Mouse (Mus musculus) forebrain, embryonic 12.5 days (tissue): ENCODE results near the gene Cdh13. TPM values are rescaled to one million over a fixed set of nuclear protein-coding genes. Genes with fewer than 3 reads are reported as not detected.
"Not testable (repeated sequence)": the region's sequence is repeated elsewhere in the genome, so short reads cannot be mapped to it uniquely, and the experiment has no call there.

ENCODE experiments used
- ATAC-seq: fragments of 200-750 bp; cut with Nextera tagmentation; 2 replicates; pipeline ENCODE4 v1.8.0; 2017; ENCODE audit warnings: moderate TSS enrichment; ENCODE audit not compliant: low FRiP score
- H3K27ac ChIP-seq: fragments of 300-500 bp; sonication (generic); 2 replicates; pipeline ENCODE4 v1.5.1; 2016; ENCODE audit warnings: mild to moderate bottlenecking
- H3K27me3 ChIP-seq: fragments of 300-500 bp; sonication (generic); 2 replicates; pipeline ENCODE4 v1.6.1; 2016; ENCODE audit warnings: mild to moderate bottlenecking
- H3K36me3 ChIP-seq: fragments of 300-500 bp; sonication (generic); replicated peaks from 2 replicates; pipeline ENCODE4 v1.6.1; 2016; ENCODE audit warnings: mild to moderate bottlenecking
- H3K4me1 ChIP-seq: fragments of 300-500 bp; sonication (generic); 2 replicates; pipeline ENCODE4 v1.6.1; 2016
- H3K4me2 ChIP-seq: fragments of 300-500 bp; sonication (generic); 2 replicates; pipeline ENCODE4 v1.6.1; 2016; ENCODE audit warnings: mild to moderate bottlenecking, moderate library complexity
- H3K4me3 ChIP-seq: fragments of 300-500 bp; sonication (generic); replicated peaks from 2 replicates; pipeline ENCODE4 v1.5.1; 2016; ENCODE audit warnings: mild to moderate bottlenecking
- H3K9ac ChIP-seq: fragments of 300-500 bp; sonication (generic); 2 replicates; pipeline ENCODE4 v1.6.1; 2016; ENCODE audit warnings: mild to moderate bottlenecking
- H3K9me3 ChIP-seq: fragments of 300-500 bp; sonication (generic); 2 replicates; pipeline ENCODE4 v1.6.1; 2016
- WGBS: fragments of 180-500 bp; shearing (Covaris S2); methylation state at CpG from one replicate; pipeline ENCODE4 v1.1.7; 2016; 5-methylcytosine and 5-hydroxymethylcytosine counted together
- polyA plus RNA-seq: library from polyadenylated mRNA; unstranded; fragments of >200 nt; fragmentation: Nextera tagmentation; extraction: Ambion mirVana; gene quantifications from 2 replicates; pipeline ENCODE4 v1.2.1, GENCODE M21; 2016

Gene Cdh13
- polyA plus RNA-seq, 1 experiment from 2014 or later: 10.8 TPM

GRCm38 (mm10) chr8:119277047-119277451 is 993.5 kb downstream of the Cdh13 start:
- Histone ChIP-seq H3K36me3 (no peaks in the 10 kb centered on the region), H3K9ac (no peak overlapping the region), H3K27ac (no peak overlapping the region), H3K4me2 (no peak overlapping the region), H3K4me3 (no peak overlapping the region), H3K27me3 (no peaks in the 10 kb centered on the region), H3K9me3 (no peaks in the 10 kb centered on the region), H3K4me1 (no peaks in the 10 kb centered on the region)
- ATAC-seq: no peak
- 79% methylated on average over 3 of the region's 3 CpGs for WGBS

GRCm38 (mm10) chr8:119281761-119282160 is 998.2 kb downstream of the Cdh13 start:
- H3K27ac ChIP-seq: no peak overlapping the region
- H3K9ac ChIP-seq: no peak overlapping the region
- no peak overlapping the region for H3K4me3 ChIP-seq
- ATAC-seq: no peak
- H3K36me3 ChIP-seq: no peaks in the 10 kb centered on the region
- no peaks in the 10 kb centered on the region for H3K4me1 ChIP-seq
- no peaks in the 10 kb centered on the region for H3K9me3 ChIP-seq
- no peak overlapping the region for H3K4me2 ChIP-seq
- H3K27me3 ChIP-seq: no peaks in the 10 kb centered on the region
- 80% methylated on average over 2 of the region's 2 CpGs for WGBS

DNA sequence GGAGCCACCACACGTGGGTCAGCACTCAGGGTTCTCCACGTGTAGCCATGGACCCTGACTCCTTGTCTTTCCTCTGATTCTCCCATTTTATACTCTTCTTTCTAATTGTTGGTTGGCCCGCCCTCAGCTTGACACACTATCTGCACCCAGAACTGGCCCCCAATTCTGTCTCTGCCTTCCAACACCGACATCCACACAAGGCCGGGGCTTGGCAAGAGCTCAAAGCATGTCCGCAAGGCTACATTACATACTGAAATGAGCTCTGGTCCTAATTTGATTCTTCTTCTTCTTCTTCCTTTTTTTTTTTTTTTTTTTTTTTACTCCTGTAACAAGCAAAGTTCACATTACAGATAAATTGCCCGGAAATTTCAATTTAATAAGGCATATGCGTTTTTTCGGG is 1001.0 kb downstream of the Cdh13 start:
- H3K4me1 ChIP-seq: no peaks in the 10 kb centered on the region
- WGBS: 85% methylated on average over 9 of the region's 9 CpGs
- ATAC-seq: no peak

GRCm38 (mm10) chr8:119284920-119285319 is 1001.4 kb downstream of the Cdh13 start:
- Histone ChIP-seq H3K36me3 (no peaks in the 10 kb centered on the region), H3K4me1 (no peaks in the 10 kb centered on the region), H3K4me2 (no peak overlapping the region), H3K27me3 (no peaks in the 10 kb centered on the region), H3K4me3 (no peak overlapping the region), H3K9ac (no peak overlapping the region), H3K9me3 (no peaks in the 10 kb centered on the region), H3K27ac (no peak overlapping the region)
- 75% methylated on average over 4 of the region's 4 CpGs for WGBS
- ATAC-seq: no peak

More for the DNA sequence above, 1001.0 kb downstream of the Cdh13 start:
- H3K4me2 ChIP-seq: no peak overlapping the region
- no peaks in the 10 kb centered on the region for H3K9me3 ChIP-seq
- H3K27me3 ChIP-seq: no peaks in the 10 kb centered on the region
- H3K9ac ChIP-seq: no peak overlapping the region
- H3K27ac ChIP-seq: no peak overlapping the region
- H3K36me3 ChIP-seq: no peaks in the 10 kb centered on the region
- H3K4me3 ChIP-seq: no peak overlapping the region

GRCm38 (mm10) chr8:119295477-119295876 is 1011.9 kb downstream of the Cdh13 start:
- H3K4me2 ChIP-seq: no peak overlapping the region
- H3K27ac ChIP-seq: no peak overlapping the region
- H3K9me3 ChIP-seq: no peaks in the 10 kb centered on the region
- no peaks in the 10 kb centered on the region for H3K27me3 ChIP-seq
- no peaks in the 10 kb centered on the region for H3K36me3 ChIP-seq
- no peak overlapping the region for H3K9ac ChIP-seq
- no peak for ATAC-seq
- 83% methylated on average over 13 of the region's 13 CpGs for WGBS
- no peak overlapping the region for H3K4me3 ChIP-seq
- no peaks in the 10 kb centered on the region for H3K4me1 ChIP-seq

GRCm38 (mm10) chr8:119297752-119298151 is 1014.2 kb downstream of the Cdh13 start:
- H3K4me3 ChIP-seq: not testable (repeated sequence)

GRCm38 (mm10) chr8:119300335-119300734 is 1016.8 kb downstream of the Cdh13 start:
- Histone ChIP-seq H3K27ac (no peak overlapping the region), H3K9ac (no peak overlapping the region), H3K4me3 (no peak overlapping the region), H3K27me3 (no peaks in the 10 kb centered on the region), H3K9me3 (0 out of 2 replicates have a peak, but pooled peaks cover 8% of the 10 kb centered on the region), H3K4me2 (no peak overlapping the region), H3K4me1 (no peaks in the 10 kb centered on the region), H3K36me3 (no peaks in the 10 kb centered on the region)
- no peak for ATAC-seq
- WGBS: 86% methylated on average over 5 of the region's 5 CpGs

More at GRCm38 (mm10) chr8:119297752-119298151, 1014.2 kb downstream of the Cdh13 start:
- H3K27me3 ChIP-seq, ATAC-seq, H3K4me1 ChIP-seq, H3K36me3 ChIP-seq, H3K9ac ChIP-seq, H3K27ac ChIP-seq, H3K4me2 ChIP-seq, H3K9me3 ChIP-seq: not testable (repeated sequence)
- 24% methylated on average over 3 of the region's 3 CpGs for WGBS

DNA sequence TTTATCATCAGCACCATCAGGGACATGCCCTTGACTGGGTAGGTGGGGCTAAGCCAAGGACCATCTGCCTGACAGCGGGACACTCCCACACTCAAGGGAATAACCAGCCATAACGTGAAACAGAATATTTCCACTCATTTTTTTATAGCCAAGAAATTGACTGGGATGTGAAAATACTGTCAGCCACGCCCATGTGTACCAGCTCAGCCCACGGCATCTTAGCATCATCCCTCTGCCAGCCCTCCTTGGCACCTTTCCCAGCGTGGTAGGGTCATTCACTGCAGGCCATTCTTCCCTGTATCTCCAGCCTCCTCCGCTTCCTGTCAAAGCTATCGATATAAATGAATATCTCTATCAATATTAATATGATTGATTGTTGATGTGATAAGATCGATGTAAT is 1020.7 kb downstream of the Cdh13 start:
- no peaks in the 10 kb centered on the region for H3K27me3 ChIP-seq
- H3K4me3 ChIP-seq: no peak overlapping the region
- ATAC-seq: no peak
- 82% methylated on average over 8 of the region's 8 CpGs for WGBS
- H3K9me3 ChIP-seq: 0 out of 2 replicates have a peak, but pooled peaks cover 8% of the 10 kb centered on the region
- no peak overlapping the region for H3K27ac ChIP-seq
- no peak overlapping the region for H3K4me2 ChIP-seq
- H3K36me3 ChIP-seq: no peaks in the 10 kb centered on the region
- H3K4me1 ChIP-seq: no peaks in the 10 kb centered on the region
- H3K9ac ChIP-seq: no peak overlapping the region

DNA sequence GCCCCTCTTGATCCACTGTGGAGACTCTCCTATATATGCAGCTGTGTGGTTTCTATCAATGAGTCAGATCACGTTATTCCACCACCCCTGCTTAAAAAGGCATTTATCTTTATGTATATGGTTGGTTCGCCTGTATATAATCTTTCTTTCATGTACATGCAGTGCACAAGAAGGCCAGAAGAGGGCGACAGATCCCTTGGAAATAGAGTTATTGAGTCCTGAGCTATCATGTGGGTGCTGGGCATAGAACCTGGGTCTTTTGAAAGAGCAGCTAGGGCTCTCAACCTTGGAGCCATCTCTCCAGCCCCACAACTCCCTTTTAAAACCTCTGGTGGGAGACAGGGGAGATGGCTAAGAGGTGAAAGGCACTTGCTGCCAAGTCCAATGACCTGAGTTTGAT is 1027.9 kb downstream of the Cdh13 start:
- H3K9ac ChIP-seq: no peak overlapping the region
- H3K27me3 ChIP-seq: 0 out of 2 replicates have a peak, but pooled peaks cover 4% of the 10 kb centered on the region
- H3K4me2 ChIP-seq: no peak overlapping the region
- H3K36me3 ChIP-seq: no peaks in the 10 kb centered on the region
- 29% methylated on average over 3 of the region's 3 CpGs for WGBS
- H3K4me3 ChIP-seq: no peak overlapping the region
- no peaks in the 10 kb centered on the region for H3K9me3 ChIP-seq
- no peaks in the 10 kb centered on the region for H3K4me1 ChIP-seq
- no peak overlapping the region for H3K27ac ChIP-seq
- no peak for ATAC-seq

GRCm38 (mm10) chr8:119323215-119323614 is 1039.7 kb downstream of the Cdh13 start:
- H3K27me3 ChIP-seq: no peaks in the 10 kb centered on the region
- no peak overlapping the region for H3K4me3 ChIP-seq
- H3K9me3 ChIP-seq: no peaks in the 10 kb centered on the region
- no peak overlapping the region for H3K4me2 ChIP-seq
- no peaks in the 10 kb centered on the region for H3K36me3 ChIP-seq
- H3K4me1 ChIP-seq: no peaks in the 10 kb centered on the region
- H3K9ac ChIP-seq: no peak overlapping the region
- no peak overlapping the region for H3K27ac ChIP-seq
- ATAC-seq: no peak
- WGBS: 71% methylated on average over 6 of the region's 6 CpGs

GRCm38 (mm10) chr8:119339546-119339945 is 1056.0 kb downstream of the Cdh13 start:
- Histone ChIP-seq H3K4me2 (no peak overlapping the region), H3K27me3 (peaks cover 24% of the 10 kb centered on the region), H3K4me1 (no peaks in the 10 kb centered on the region), H3K27ac (no peak overlapping the region), H3K9ac (no peak overlapping the region), H3K9me3 (no peaks in the 10 kb centered on the region), H3K4me3 (no peak overlapping the region), H3K36me3 (no peaks in the 10 kb centered on the region)
- ATAC-seq: no peak
- 86% methylated on average over 4 of the region's 4 CpGs for WGBS

DNA sequence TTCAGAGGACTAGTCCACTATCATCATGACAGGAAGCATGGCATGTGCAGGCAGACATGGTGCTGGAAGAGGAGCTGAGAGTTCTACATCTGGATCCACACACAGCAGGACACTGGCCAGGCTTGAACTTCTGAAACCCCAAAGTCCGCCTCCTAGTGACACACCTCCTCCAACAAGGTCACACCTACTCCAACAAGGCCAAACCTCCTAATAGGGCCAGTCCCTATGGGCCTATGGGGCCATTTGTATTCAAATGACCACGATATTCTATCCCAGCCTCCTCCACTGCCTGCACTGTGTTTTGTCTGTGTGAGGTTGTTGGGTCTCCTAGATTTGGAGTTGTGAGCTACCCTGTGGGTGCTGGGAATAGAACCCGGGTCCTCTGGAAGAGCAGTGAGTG is 1060.1 kb downstream of the Cdh13 start:
- H3K4me3 ChIP-seq: peak overlapping the region; percentile 87
- no peak; the same call in 1 of the 2 replicates for ATAC-seq
- peaks cover 24% of the 10 kb centered on the region for H3K27me3 ChIP-seq
- H3K36me3 ChIP-seq: peaks cover 24% of the 10 kb centered on the region
- no peak overlapping the region for H3K27ac ChIP-seq
- peak overlapping the region; percentile 35 for H3K4me2 ChIP-seq
- H3K9ac ChIP-seq: no peak overlapping the region
- WGBS: 86% methylated on average over 3 of the region's 3 CpGs
- H3K9me3 ChIP-seq: no peaks in the 10 kb centered on the region
- peaks cover 9% of the 10 kb centered on the region for H3K4me1 ChIP-seq

GRCm38 (mm10) chr8:119344190-119344856 is 1060.8 kb downstream of the Cdh13 start, which contains the start of gene Hsbp1:
TSS of gene Hsbp1 (plus strand) at chr8:119344488.
- ATAC-seq: peak; percentile 99
- H3K4me3 ChIP-seq: peak within 1 kb of the TSS; percentile 87
- H3K36me3 ChIP-seq: peaks cover 32% of the 10 kb centered on the region
- H3K4me1 ChIP-seq: peaks cover 9% of the 10 kb centered on the region
- H3K27me3 ChIP-seq: peaks cover 24% of the 10 kb centered on the region
- 3% methylated on average over 47 of the region's 52 CpGs for WGBS
- H3K4me2 ChIP-seq: peak within 1 kb of the TSS; percentile 74
- H3K9ac ChIP-seq: peak within 1 kb of the TSS; percentile 95
- 0 out of 2 replicates have a peak within 1 kb of the TSS, but pooled peaks have one; percentile 1 for H3K27ac ChIP-seq
- H3K9me3 ChIP-seq: no peaks in the 10 kb centered on the region
